Mouse (Mus musculus): ENCODE data around the gene Igf2.

DNA sequence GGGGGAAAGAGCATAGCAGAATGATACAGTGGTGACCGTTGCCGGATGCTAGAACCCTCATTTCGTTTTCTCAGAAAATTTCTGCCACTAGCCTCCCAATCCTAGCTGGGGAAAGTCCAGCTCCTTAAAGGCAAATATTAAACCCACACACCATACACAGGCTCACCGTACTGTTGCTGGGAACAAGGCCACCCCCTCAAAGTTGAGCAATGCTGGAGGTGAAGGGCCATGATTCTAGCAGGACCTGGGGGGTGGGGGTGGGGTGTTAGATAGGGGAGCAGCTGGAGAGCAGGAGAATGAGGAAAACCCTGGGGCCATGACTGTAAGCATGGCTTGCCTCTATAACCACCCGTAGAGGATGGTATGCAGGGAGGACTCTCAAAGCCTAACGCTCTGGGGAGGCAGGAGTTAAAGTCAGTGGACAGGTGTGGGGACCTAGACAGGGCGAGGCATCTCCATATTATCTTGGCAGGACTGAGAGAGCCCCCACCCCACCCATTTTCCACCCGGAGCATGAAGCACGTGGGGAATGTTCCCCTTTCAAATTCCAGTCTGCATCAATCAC is 2.1 kb downstream of the Igf2 start:
- TF ChIP-seq POLR2A (IDR thresholded peaks at IDR 0.05; ENCODE audit: insufficient read depth, low read depth, low read length) (no peak), CTCF (IDR thresholded peaks at IDR 0.05; ENCODE audit: insufficient read depth, low read depth, low read length) (no peak)

Data from olfactory bulb, adult 2 months (tissue).